Mouse (Mus musculus) erythroblast, embryonic 14.5 days (primary cell): ENCODE data around the gene Gon7. TPM values are rescaled to one million over a fixed set of nuclear protein-coding genes. Genes with fewer than 3 reads are reported as not detected.

Experiments used
- H3K27me3 ChIP-seq: 2 replicates; pipeline ENCODE4 v1.6.1; 2012; ENCODE audit warnings: inconsistent platforms; ENCODE audit not compliant: control insufficient read depth
- H3K36me3 ChIP-seq: 2 replicates; pipeline ENCODE4 v1.6.1; 2012; ENCODE audit warnings: mild to moderate bottlenecking, inconsistent platforms; ENCODE audit not compliant: control insufficient read depth
- H3K4me1 ChIP-seq: 2 replicates; pipeline ENCODE4 v1.6.1; 2012; ENCODE audit warnings: inconsistent platforms; ENCODE audit not compliant: control insufficient read depth
- H3K4me3 ChIP-seq: replicated peaks from 2 replicates; pipeline ENCODE3; 2012; ENCODE audit warnings: moderate library complexity, mild to moderate bottlenecking, inconsistent platforms
- H3K9me3 ChIP-seq: 2 replicates; pipeline ENCODE4 v1.6.1; 2012; ENCODE audit warnings: low read length, inconsistent platforms, mixed read lengths; ENCODE audit not compliant: control insufficient read depth
- GATA1 ChIP-seq: IDR thresholded peaks from 2 replicates; pipeline ENCODE4 v1.6.1; 2012; ENCODE audit warnings: low read length, inconsistent platforms, mixed read lengths
- TAL1 ChIP-seq: IDR thresholded peaks from 3 replicates; pipeline ENCODE4 v1.6.1; 2012; ENCODE audit warnings: low read length, inconsistent platforms, mixed read lengths
- polyA plus RNA-seq: library from polyadenylated mRNA; stranded (reverse); fragments of >175 nt; gene quantifications from 2 replicates; pipeline ENCODE4 v1.2.3, GENCODE M21; 2012

Gon7 gene
- 0.80 and 1.2 TPM in 2 replicates for polyA plus RNA-seq

GRCm38 (mm10) chr12:102757689-102758402 is at the start of gene Gon7, which contains the start of the genes Gm28051 and Ubr7:
TSS of gene Gon7 (minus strand) at chr12:102757803.
TSS of gene Gm28051 (minus strand) at chr12:102757765.
TSS of gene Ubr7 (plus strand) at chr12:102757967.
- Histone ChIP-seq H3K4me3 (peak within 1 kb of the TSS; percentile 97), H3K27me3 (no peaks in the 10 kb centered on the region), H3K4me1 (peaks cover 44% of the 10 kb centered on the region), H3K9me3 (peaks cover 2% of the 10 kb centered on the region; the same call in 1 of the 2 replicates), H3K36me3 (peaks cover 53% of the 10 kb centered on the region)
- TF ChIP-seq TAL1, result no peak
- no peak for TF ChIP-seq GATA1

- Histone ChIP-seq H3K4me1 (no peaks in the 10 kb centered on the region), H3K36me3 (peaks cover 45% of the 10 kb centered on the region), H3K27me3 (no peaks in the 10 kb centered on the region), H3K4me3 (no peak overlapping the region), H3K9me3 (no peaks in the 10 kb centered on the region)
- no peak for TF ChIP-seq GATA1
- no peak for TF ChIP-seq TAL1
These were observed 41.9 kb upstream of the Gon7 start for GRCm38 (mm10) chr12:102799528-102799927.

- TF ChIP-seq TAL1 (no peak), GATA1 (no peak)
- Histone ChIP-seq H3K9me3 (no peaks in the 10 kb centered on the region), H3K4me3 (no peak overlapping the region), H3K4me1 (no peaks in the 10 kb centered on the region), H3K27me3 (no peaks in the 10 kb centered on the region), H3K36me3 (peaks cover 89% of the 10 kb centered on the region)
These were observed 30.3 kb upstream of the Gon7 start for GRCm38 (mm10) chr12:102787927-102788326.

- Histone ChIP-seq H3K4me1 (no peaks in the 10 kb centered on the region), H3K36me3 (peaks cover 86% of the 10 kb centered on the region), H3K4me3 (no peak overlapping the region), H3K27me3 (no peaks in the 10 kb centered on the region), H3K9me3 (no peaks in the 10 kb centered on the region)
- TF ChIP-seq TAL1 (no peak), GATA1 (no peak)
These were observed 28.0 kb upstream of the Gon7 start for GRCm38 (mm10) chr12:102785593-102785985.

GRCm38 (mm10) chr12:102784899-102785592 is 27.4 kb upstream of the Gon7 start:
- no peaks in the 10 kb centered on the region for H3K27me3 ChIP-seq
- H3K4me1 ChIP-seq, result no peaks in the 10 kb centered on the region
- H3K4me3 ChIP-seq, result no peak overlapping the region
- no peak for TF ChIP-seq TAL1
- TF ChIP-seq GATA1, result no peak
- H3K36me3 ChIP-seq, result peaks cover 82% of the 10 kb centered on the region
- H3K9me3 ChIP-seq, result no peaks in the 10 kb centered on the region

GRCm38 (mm10) chr12:102782841-102783240 is 25.2 kb upstream of the Gon7 start:
- TF ChIP-seq TAL1 (no peak), GATA1 (no peak)
- Histone ChIP-seq H3K4me1 (no peaks in the 10 kb centered on the region), H3K27me3 (no peaks in the 10 kb centered on the region), H3K36me3 (peaks cover 86% of the 10 kb centered on the region), H3K4me3 (no peak overlapping the region), H3K9me3 (no peaks in the 10 kb centered on the region)

- Histone ChIP-seq H3K4me3 (no peak overlapping the region), H3K27me3 (no peaks in the 10 kb centered on the region), H3K9me3 (no peaks in the 10 kb centered on the region), H3K4me1 (no peaks in the 10 kb centered on the region), H3K36me3 (peaks cover 87% of the 10 kb centered on the region)
- TF ChIP-seq TAL1 (no peak), GATA1 (no peak)
These were observed 21.8 kb upstream of the Gon7 start for GRCm38 (mm10) chr12:102779452-102779851.

GRCm38 (mm10) chr12:102778151-102778550 is 20.5 kb upstream of the Gon7 start:
- Histone ChIP-seq H3K36me3 (peaks cover 87% of the 10 kb centered on the region), H3K27me3 (no peaks in the 10 kb centered on the region), H3K4me1 (no peaks in the 10 kb centered on the region), H3K4me3 (no peak overlapping the region), H3K9me3 (no peaks in the 10 kb centered on the region)
- TF ChIP-seq GATA1, result no peak
- TF ChIP-seq TAL1, result no peak

- Histone ChIP-seq H3K27me3 (no peaks in the 10 kb centered on the region), H3K9me3 (peaks cover 7% of the 10 kb centered on the region), H3K4me1 (no peaks in the 10 kb centered on the region), H3K4me3 (no peak overlapping the region), H3K36me3 (peaks cover 90% of the 10 kb centered on the region)
- TF ChIP-seq GATA1 (no peak), TAL1 (no peak)
These were observed 18.4 kb upstream of the Gon7 start for GRCm38 (mm10) chr12:102776035-102776434.
